Mouse (Mus musculus) C2C12 (cell line): Measurements from ENCODE around the gene Cisd3.

ENCODE experiments used
- CEBPB ChIP-seq: IDR thresholded peaks from one replicate; pipeline ENCODE4 v1.6.1; 2011; ENCODE audit warnings: low read depth, mild to moderate bottlenecking, control low read depth, moderate library complexity
- CTCF ChIP-seq: IDR thresholded peaks from one replicate; pipeline ENCODE4 v1.5.1; 2011; ENCODE audit not compliant: control insufficient read depth, insufficient read depth, insufficient read length
- MYOG ChIP-seq: IDR thresholded peaks from one replicate; pipeline ENCODE4 v1.6.1; 2011; ENCODE audit not compliant: control insufficient read depth, insufficient read length; ENCODE audit errors: extremely low read depth
- USF1 ChIP-seq: IDR thresholded peaks from one replicate; pipeline ENCODE4 v1.6.1; 2011; ENCODE audit warnings: low read depth, mild to moderate bottlenecking, control low read depth, moderate library complexity

GRCm38 (mm10) chr11:97680430-97680829, 5.2 kb upstream of the Cisd3 start:
- TF ChIP-seq CTCF (no peak), MYOG (no peak), CEBPB (no peak), USF1 (no peak)
